Mouse (Mus musculus) G1E (cell line): ENCODE data around the gene Ppp4r3b. TPM values are rescaled to one million over a fixed set of nuclear protein-coding genes. Genes with fewer than 3 reads are reported as not detected.

Experiments used
- ATAC-seq: 2 replicates; pipeline ENCODE4 v1.8.0; 2016; ENCODE audit warnings: mild to moderate bottlenecking; ENCODE audit not compliant: insufficient number of reproducible peaks, poor library complexity, low FRiP score, severe bottlenecking; ENCODE audit errors: extremely low read depth
- DNase-seq: peaks from one replicate; pipeline ENCODE4 v3.0.0; 2012; ENCODE audit warnings: low spot score
- H3K27me3 ChIP-seq: 2 replicates; pipeline ENCODE4 v1.6.1; 2012; ENCODE audit warnings: mild to moderate bottlenecking, low read length, inconsistent platforms; ENCODE audit not compliant: insufficient read depth
- H3K36me3 ChIP-seq: replicated peaks from 2 replicates; pipeline ENCODE3; 2012; ENCODE audit warnings: mild to moderate bottlenecking, inconsistent platforms
- H3K4me1 ChIP-seq: 2 replicates; pipeline ENCODE4 v1.6.1; 2012; ENCODE audit warnings: low read depth, low read length, inconsistent platforms, mixed read lengths; ENCODE audit not compliant: insufficient read depth
- H3K4me3 ChIP-seq: 2 replicates; pipeline ENCODE4 v1.5.1; 2012; ENCODE audit warnings: low read depth, mild to moderate bottlenecking, inconsistent platforms, low read length, moderate library complexity, mixed read lengths
- H3K9me3 ChIP-seq: replicated peaks from 2 replicates; pipeline ENCODE4 v1.6.1; 2012; ENCODE audit warnings: inconsistent platforms
- CTCF ChIP-seq: IDR thresholded peaks from 2 replicates; pipeline ENCODE4 v1.5.1; 2012; ENCODE audit warnings: low read depth, low read length, inconsistent platforms, mixed read lengths
- GATA1 ChIP-seq: IDR thresholded peaks from 2 replicates; pipeline ENCODE4 v1.6.1; 2012; ENCODE audit warnings: borderline replicate concordance, low read length, inconsistent platforms, mixed read lengths
- GATA2 ChIP-seq: IDR thresholded peaks from 2 replicates; pipeline ENCODE4 v1.6.1; 2012; ENCODE audit warnings: low read depth, low read length, inconsistent platforms, borderline replicate concordance
- POLR2AphosphoS5 ChIP-seq: IDR thresholded peaks from 2 replicates; pipeline ENCODE4 v1.6.1; 2012; ENCODE audit warnings: low read depth, low read length, inconsistent platforms; ENCODE audit not compliant: insufficient replicate concordance
- TAL1 ChIP-seq: conservative IDR thresholded peaks from 2 replicates; pipeline ENCODE4 v1.6.1; 2012; ENCODE audit warnings: low read depth, low read length, inconsistent platforms, mixed read lengths
- polyA plus RNA-seq: library from polyadenylated mRNA; stranded (reverse); fragments of >175 nt; gene quantifications from 2 replicates; pipeline ENCODE4 v1.2.3, GENCODE M21; 2012
- total RNA-seq, 2 experiments: library from RNA; stranded (forward) in 1 of 2; stranded (reverse) in 1 of 2; fragments of 200-1000 nt in 1 of 2; fragments of >200 nt in 1 of 2; fragmentation: Nextera tagmentation in 1 of 2; gene quantifications; 2 replicates each; pipeline ENCODE4 v1.2.3; 2014 to 2017

Ppp4r3b gene
- total and polyA plus RNA-seq, 3 experiments = 35.6 to 225 (median 142) TPM

- no peak for DNase-seq
- H3K36me3 ChIP-seq = peaks cover 76% of the 10 kb centered on the region
- no peak for ATAC-seq
These were observed 16.3 kb downstream of the Ppp4r3b start for GRCm38 (mm10) chr11:29188981-29189380.

GRCm38 (mm10) chr11:29203653-29204052, 31.0 kb downstream of the Ppp4r3b start:
- DNase-seq = no peak
- no peak for TF ChIP-seq GATA2
- TF ChIP-seq CTCF = no peak
- TF ChIP-seq POLR2AphosphoS5 = no peak
- TF ChIP-seq TAL1 = no peak
- TF ChIP-seq GATA1 = no peak
- H3K36me3 ChIP-seq = peaks cover 65% of the 10 kb centered on the region
- no peaks in the 10 kb centered on the region for H3K4me1 ChIP-seq
- no peak for ATAC-seq
- H3K9me3 ChIP-seq = no peaks in the 10 kb centered on the region
- H3K27me3 ChIP-seq = no peaks in the 10 kb centered on the region
- no peak overlapping the region for H3K4me3 ChIP-seq

More at GRCm38 (mm10) chr11:29188981-29189380, 16.3 kb downstream of the Ppp4r3b start:
- no peaks in the 10 kb centered on the region for H3K9me3 ChIP-seq
- H3K4me1 ChIP-seq = peaks cover 2% of the 10 kb centered on the region; the same call in 1 of the 2 replicates
- no peak overlapping the region for H3K4me3 ChIP-seq
- no peaks in the 10 kb centered on the region for H3K27me3 ChIP-seq
- TF ChIP-seq GATA2 (no peak), CTCF (no peak), TAL1 (no peak), GATA1 (no peak), POLR2AphosphoS5 (no peak)

- Histone ChIP-seq H3K27me3 (no peaks in the 10 kb centered on the region), H3K4me3 (no peak overlapping the region), H3K9me3 (no peaks in the 10 kb centered on the region), H3K36me3 (peaks cover 64% of the 10 kb centered on the region), H3K4me1 (0 out of 2 replicates have a peak, but pooled peaks cover 2% of the 10 kb centered on the region)
- DNase-seq (no peak), ATAC-seq (no peak)
- TF ChIP-seq GATA1 (no peak), POLR2AphosphoS5 (no peak), GATA2 (no peak), CTCF (no peak), TAL1 (no peak)
These were observed 37.1 kb downstream of the Ppp4r3b start for GRCm38 (mm10) chr11:29209774-29210173.

DNA sequence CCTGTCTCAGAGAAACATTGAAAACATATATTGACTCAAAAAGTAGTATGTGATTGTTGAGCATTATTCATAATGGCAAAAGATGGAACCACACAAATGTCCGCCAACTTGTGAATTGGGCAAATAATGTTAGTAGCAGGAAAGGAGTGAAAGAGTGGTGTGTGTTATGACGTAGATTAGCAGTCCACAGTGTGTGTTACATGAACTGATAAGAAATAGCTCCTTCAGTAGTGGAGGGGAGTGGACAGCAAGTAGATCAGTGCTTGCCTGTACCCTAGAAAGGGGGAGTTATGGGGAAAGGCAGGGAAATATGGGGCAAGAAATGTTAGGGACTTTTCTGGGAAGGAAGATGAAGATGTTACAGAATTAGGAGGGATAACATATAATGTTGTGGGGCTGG, 43.5 kb downstream of the Ppp4r3b start:
- no peak for ATAC-seq
- no peak for TF ChIP-seq POLR2AphosphoS5
- no peak for TF ChIP-seq GATA2
- no peak for TF ChIP-seq CTCF
- TF ChIP-seq TAL1 = no peak
- no peak for TF ChIP-seq GATA1
- no peaks in the 10 kb centered on the region for H3K9me3 ChIP-seq
- peaks cover 81% of the 10 kb centered on the region for H3K36me3 ChIP-seq
- no peaks in the 10 kb centered on the region for H3K27me3 ChIP-seq
- 0 out of 2 replicates have a peak, but pooled peaks cover 2% of the 10 kb centered on the region for H3K4me1 ChIP-seq
- no peak for DNase-seq
- H3K4me3 ChIP-seq = no peak overlapping the region

- Histone ChIP-seq H3K9me3 (no peaks in the 10 kb centered on the region), H3K36me3 (peaks cover 82% of the 10 kb centered on the region), H3K4me1 (peaks cover 4% of the 10 kb centered on the region; the same call in 1 of the 2 replicates), H3K27me3 (no peaks in the 10 kb centered on the region), H3K4me3 (no peak overlapping the region)
- ATAC-seq (no peak), DNase-seq (no peak)
- TF ChIP-seq TAL1 (no peak), POLR2AphosphoS5 (no peak), GATA2 (no peak), CTCF (no peak), GATA1 (no peak)
These were observed 46.4 kb downstream of the Ppp4r3b start for GRCm38 (mm10) chr11:29219055-29219454.

DNA sequence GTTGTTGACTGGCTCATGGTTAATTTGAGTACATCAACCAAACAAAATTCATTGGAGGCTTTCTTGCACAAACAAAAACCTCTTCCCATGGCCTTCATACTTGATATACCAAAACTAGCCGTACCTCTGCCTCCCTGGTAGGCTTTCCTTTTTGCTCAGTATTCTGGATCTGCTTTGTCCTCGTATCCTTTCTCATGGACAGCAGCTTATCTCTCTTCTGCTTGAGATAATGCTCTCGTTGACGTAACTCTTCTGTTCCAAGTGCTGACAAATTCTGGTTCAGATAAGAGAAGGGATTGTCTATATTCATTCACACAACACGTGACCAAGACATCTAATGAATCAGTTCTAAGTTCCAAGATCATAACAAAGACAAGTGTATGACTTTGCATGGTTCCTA, 49.6 kb downstream of the Ppp4r3b start:
- Histone ChIP-seq H3K9me3 (no peaks in the 10 kb centered on the region), H3K4me1 (peaks cover 4% of the 10 kb centered on the region; the same call in 1 of the 2 replicates), H3K4me3 (no peak overlapping the region), H3K36me3 (peaks cover 82% of the 10 kb centered on the region), H3K27me3 (no peaks in the 10 kb centered on the region)
- DNase-seq (no peak), ATAC-seq (no peak; the same call in 1 of the 2 replicates)
- TF ChIP-seq TAL1 (no peak), CTCF (no peak), GATA2 (no peak), POLR2AphosphoS5 (no peak), GATA1 (no peak)

- no peak for ATAC-seq
- H3K36me3 ChIP-seq = peaks cover 89% of the 10 kb centered on the region
- H3K9me3 ChIP-seq = no peaks in the 10 kb centered on the region
- no peak for DNase-seq
- no peaks in the 10 kb centered on the region for H3K27me3 ChIP-seq
- H3K4me1 ChIP-seq = peaks cover 4% of the 10 kb centered on the region; the same call in 1 of the 2 replicates
- H3K4me3 ChIP-seq = no peak overlapping the region
- TF ChIP-seq CTCF (no peak), TAL1 (no peak), GATA2 (no peak), GATA1 (no peak), POLR2AphosphoS5 (no peak)
These were observed 52.1 kb downstream of the Ppp4r3b start for GRCm38 (mm10) chr11:29224754-29225153.
